Comparison of ENCODE assay signal across 8 mouse cellular contexts in genomic region chr4:120716141-120716571, GRCm38 (mm10). TPM values are rescaled to one million over a fixed set of nuclear protein-coding genes. Genes with fewer than 3 reads are reported as not detected.
DNase-seq lines count a peak whose midpoint lies in the region; ATAC-seq and TF ChIP-seq lines count a peak whose summit lies in the region.

No protein-coding gene starts in this region.

- H3K36me3 ChIP-seq in E14TG2a.4 (ENCODE audit: insufficient read depth, low read length): no peaks in the 10 kb centered on the region
- H3K36me3 ChIP-seq in heart, embryonic 16.5 days (ENCODE audit: control insufficient read depth, insufficient read depth): no peaks in the 10 kb centered on the region
- no peaks in the 10 kb centered on the region for H3K36me3 ChIP-seq in spleen, adult 2 months (ENCODE audit: control insufficient read depth, insufficient read depth, low read length)

- peak; percentile 63; the same call in 1 of the 2 replicates for ATAC-seq in heart, embryonic 16.5 days (replicated peaks; ENCODE audit: extremely low read depth, insufficient read depth, low FRiP score)

- no peak for TF ChIP-seq POLR2A in spleen, adult 2 months (IDR thresholded peaks at IDR 0.05; ENCODE audit: low read depth, low read length)

- peak overlapping the region; percentile 38; the same call in 1 of the 2 replicates for H3K9ac ChIP-seq in heart, embryonic 16.5 days (ENCODE audit: low read length)

- no peak for TF ChIP-seq CTCF in E14TG2a.4 (conservative IDR thresholded peaks at IDR 0.05; ENCODE audit: low read length)
- no peak for TF ChIP-seq CTCF in spleen, adult 2 months (IDR thresholded peaks at IDR 0.05; ENCODE audit: extremely low read depth, insufficient read depth, insufficient read length, insufficient replicate concordance)

- peaks cover 85% of the 10 kb centered on the region for H3K27me3 ChIP-seq in E14TG2a.4 (ENCODE audit: insufficient read depth, low read length)
- H3K27me3 ChIP-seq in heart, embryonic 16.5 days (ENCODE audit: control insufficient read depth, insufficient read depth, low read length): peaks cover 27% of the 10 kb centered on the region
- H3K27me3 ChIP-seq in spleen, adult 2 months (ENCODE audit: control insufficient read depth, insufficient read depth, low read length): no peaks in the 10 kb centered on the region

- DNase-seq in A20 (ENCODE audit: low read depth, low spot score): peak; percentile 7
- DNase-seq in embryo, embryonic 10 days (ENCODE audit: low spot score): peak; percentile 85
- peak; percentile 75 for DNase-seq in kidney, postnatal 10 days
- peak; percentile 55 to 64 for DNase-seq in lung, postnatal 4 days
- DNase-seq in spleen, adult 2 months (ENCODE audit: low read depth in 1 of 2, low spot score in 2 of 2): peak in 1 of 2 experiments; percentile 20
- no peak for DNase-seq in layer of hippocampus, postnatal 36 days

- WGBS in heart, embryonic 16.5 days: 1% methylated on average over 12 of the region's 12 CpGs
- WGBS in spleen, adult 2 months: 6% methylated on average over 12 of the region's 12 CpGs

- peak overlapping the region; percentile 50 for H3K4me3 ChIP-seq in E14TG2a.4 (replicated peaks; ENCODE audit: low read length)
- peak overlapping the region; percentile 49 for H3K4me3 ChIP-seq in heart, embryonic 16.5 days (ENCODE audit: low read length)
- H3K4me3 ChIP-seq in spleen, adult 2 months (ENCODE audit: extremely low read depth, insufficient read depth, insufficient read length): peak overlapping the region; percentile 45; the same call in 1 of the 2 replicates

- H3K4me1 ChIP-seq in E14TG2a.4 (replicated peaks; ENCODE audit: low read depth, low read length): peaks cover 19% of the 10 kb centered on the region
- peaks cover 6% of the 10 kb centered on the region for H3K4me1 ChIP-seq in heart, embryonic 16.5 days (ENCODE audit: control insufficient read depth, insufficient read depth, low read length)
- H3K4me1 ChIP-seq in spleen, adult 2 months (ENCODE audit: control insufficient read depth, insufficient read depth, insufficient read length): no peaks in the 10 kb centered on the region

- no peaks in the 10 kb centered on the region for H3K9me3 ChIP-seq in E14TG2a.4 (ENCODE audit: low read length)
- no peaks in the 10 kb centered on the region for H3K9me3 ChIP-seq in heart, embryonic 16.5 days (replicated peaks; ENCODE audit: control insufficient read depth, low read length)

- H3K27ac ChIP-seq in heart, embryonic 16.5 days (ENCODE audit: low read length): no peak overlapping the region
- no peak overlapping the region for H3K27ac ChIP-seq in spleen, adult 2 months (ENCODE audit: insufficient read depth, low read length)

- peak overlapping the region; percentile 83 for H3K4me2 ChIP-seq in heart, embryonic 16.5 days (ENCODE audit: low read depth, low read length)

RNA-seq across cellular contexts. Expression of gene Kcnq4, which starts 32.3 kb away (rescaled TPM):
- 0.85 and 1.0 TPM in 2 replicates for polyA plus RNA-seq in heart, embryonic 16.5 days (2015; fragmentation: Nextera tagmentation; extraction: Ambion mirVana)
- polyA plus RNA-seq in spleen, adult 2 months (2012; rRNA removed): 0.65 and 0.98 TPM in 2 replicates
- total RNA-seq in layer of hippocampus, postnatal 36 days (2021): 1 to 10 TPM; 4.7 to 4.8 TPM

RNA-seq across cellular contexts. Expression of gene Cited4, which starts 49.8 kb away (rescaled TPM):
- polyA plus RNA-seq in heart, embryonic 16.5 days (2015; fragmentation: Nextera tagmentation; extraction: Ambion mirVana): 24.0 and 25.0 TPM in 2 replicates
- polyA plus RNA-seq in spleen, adult 2 months (2012; rRNA removed): 10.9 and 21.7 TPM in 2 replicates
- 1 to 10 TPM; 1.6 to 1.8 TPM for total RNA-seq in layer of hippocampus, postnatal 36 days (2021)

Comparison
In these comparisons a context has a peak if more than half of its experiments do, and no peak if none do; other contexts are left out.
1. DNase-seq: peak in A20 (single experiment), embryo, embryonic 10 days (single experiment), kidney, postnatal 10 days (single experiment) and lung, postnatal 4 days (2 of 2); none in layer of hippocampus, postnatal 36 days (0 of 2).
2. Peak in every context shown above with its lines, with median percentiles within 50 percentile points of each other: H3K4me3 ChIP-seq.